Mouse (Mus musculus) hindbrain, embryonic 13.5 days (tissue): ENCODE measurements around the gene 5730522E02Rik. TPM values are rescaled to one million over a fixed set of nuclear protein-coding genes. Genes with fewer than 3 reads are reported as not detected.

Source experiments
- ATAC-seq: fragments of 200-750 bp; cut with Nextera tagmentation; 2 replicates; pipeline ENCODE4 v1.8.0; 2017; ENCODE audit warnings: moderate TSS enrichment; ENCODE audit not compliant: low FRiP score
- H3K27ac ChIP-seq: fragments of 300-500 bp; sonication (generic); 2 replicates; pipeline ENCODE4 v1.5.1; 2015; ENCODE audit warnings: inconsistent platforms, mild to moderate bottlenecking, moderate library complexity
- H3K27me3 ChIP-seq: fragments of 300-500 bp; sonication (generic); 2 replicates; pipeline ENCODE4 v1.6.1; 2015; ENCODE audit warnings: mild to moderate bottlenecking, inconsistent platforms
- H3K36me3 ChIP-seq: fragments of 300-500 bp; sonication (generic); 2 replicates; pipeline ENCODE4 v1.6.1; 2015; ENCODE audit warnings: mild to moderate bottlenecking, inconsistent platforms
- H3K4me1 ChIP-seq: fragments of 300-500 bp; sonication (generic); replicated peaks from 2 replicates; pipeline ENCODE4 v1.6.1; 2015; ENCODE audit warnings: inconsistent platforms
- H3K4me2 ChIP-seq: fragments of 300-500 bp; sonication (generic); 2 replicates; pipeline ENCODE4 v1.6.1; 2015; ENCODE audit warnings: inconsistent platforms, mild to moderate bottlenecking, moderate library complexity
- H3K4me3 ChIP-seq: fragments of 300-500 bp; sonication (generic); 2 replicates; pipeline ENCODE4 v1.5.1; 2015; ENCODE audit warnings: mild to moderate bottlenecking, inconsistent platforms
- H3K9ac ChIP-seq: fragments of 300-500 bp; sonication (generic); 2 replicates; pipeline ENCODE4 v1.6.1; 2015; ENCODE audit warnings: mild to moderate bottlenecking, inconsistent platforms
- H3K9me3 ChIP-seq: fragments of 300-500 bp; sonication (generic); 2 replicates; pipeline ENCODE4 v1.6.1; 2016; ENCODE audit warnings: inconsistent platforms
- WGBS: fragments of 180-500 bp; shearing (Covaris S2); methylation state at CpG from one replicate; pipeline ENCODE4 v1.1.7; 2015; 5-methylcytosine and 5-hydroxymethylcytosine counted together
- polyA plus RNA-seq: library from polyadenylated mRNA; unstranded; fragments of >200 nt; fragmentation: Nextera tagmentation; extraction: Ambion mirVana; gene quantifications from 2 replicates; pipeline ENCODE4 v1.2.1, GENCODE M21; 2015

5730522E02Rik gene
- polyA plus RNA-seq, 1 experiment from 2014 or later = 15.7 TPM

DNA sequence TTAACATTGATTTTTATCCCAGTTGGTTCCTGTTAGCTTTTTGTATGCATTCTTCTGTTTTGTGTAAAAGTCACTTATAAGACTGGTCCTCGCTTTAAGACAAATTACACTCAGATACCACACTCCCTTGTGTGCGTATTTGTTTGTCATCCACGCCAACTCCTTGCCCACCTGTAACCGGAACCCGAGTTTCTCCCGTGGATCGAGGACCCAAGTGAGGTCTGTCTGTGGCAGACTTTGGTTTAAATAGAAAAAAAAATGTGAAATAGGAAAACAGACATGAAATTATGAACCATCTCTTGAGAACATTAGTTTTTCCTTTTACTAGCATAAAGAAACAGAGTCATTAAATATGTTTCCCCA, 43.0 kb downstream of the 5730522E02Rik start:
- ATAC-seq = no peak
- no peaks in the 10 kb centered on the region for H3K36me3 ChIP-seq
- H3K4me1 ChIP-seq = no peaks in the 10 kb centered on the region
- 96% methylated on average over 7 of the region's 7 CpGs for WGBS
- no peaks in the 10 kb centered on the region for H3K9me3 ChIP-seq
- H3K27me3 ChIP-seq = no peaks in the 10 kb centered on the region
- H3K9ac ChIP-seq = no peak overlapping the region
- no peak overlapping the region for H3K4me2 ChIP-seq
- no peak overlapping the region for H3K4me3 ChIP-seq
- H3K27ac ChIP-seq = no peak overlapping the region

DNA sequence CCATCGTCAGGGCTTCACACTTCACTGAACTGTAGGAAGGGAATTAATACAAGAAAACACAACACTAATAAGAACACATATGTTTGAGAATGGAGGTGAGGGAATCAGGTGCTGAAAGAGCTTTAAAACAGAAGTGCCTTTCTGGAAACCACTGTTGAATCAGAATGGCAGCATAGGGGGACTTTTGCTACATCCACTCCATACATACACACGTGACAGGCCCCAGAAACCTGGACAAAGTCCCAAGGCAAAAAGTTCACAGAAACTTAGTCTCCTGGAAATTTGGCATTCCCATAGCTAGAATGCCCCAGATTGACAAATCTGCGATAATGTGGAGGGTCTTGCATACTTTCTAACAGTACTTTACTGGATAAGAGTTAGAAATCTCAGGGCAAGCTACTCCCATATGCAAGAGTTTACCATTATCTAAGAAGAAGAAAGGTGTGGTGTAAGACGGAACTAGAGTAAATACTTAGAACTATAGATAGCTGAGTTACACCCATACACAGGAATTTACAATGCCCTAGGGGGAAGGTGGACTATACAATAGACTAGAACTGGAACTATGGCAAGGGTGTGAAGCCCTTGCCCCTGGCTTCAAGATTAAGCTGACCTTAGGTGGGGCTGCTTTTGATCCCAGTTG, 43.5 kb downstream of the 5730522E02Rik start:
- Histone ChIP-seq H3K9ac (no peak overlapping the region), H3K27me3 (no peaks in the 10 kb centered on the region), H3K4me3 (no peak overlapping the region), H3K4me2 (no peak overlapping the region), H3K27ac (no peak overlapping the region), H3K36me3 (no peaks in the 10 kb centered on the region), H3K9me3 (no peaks in the 10 kb centered on the region), H3K4me1 (no peaks in the 10 kb centered on the region)
- 85% methylated on average over 4 of the region's 4 CpGs for WGBS
- no peak for ATAC-seq

DNA sequence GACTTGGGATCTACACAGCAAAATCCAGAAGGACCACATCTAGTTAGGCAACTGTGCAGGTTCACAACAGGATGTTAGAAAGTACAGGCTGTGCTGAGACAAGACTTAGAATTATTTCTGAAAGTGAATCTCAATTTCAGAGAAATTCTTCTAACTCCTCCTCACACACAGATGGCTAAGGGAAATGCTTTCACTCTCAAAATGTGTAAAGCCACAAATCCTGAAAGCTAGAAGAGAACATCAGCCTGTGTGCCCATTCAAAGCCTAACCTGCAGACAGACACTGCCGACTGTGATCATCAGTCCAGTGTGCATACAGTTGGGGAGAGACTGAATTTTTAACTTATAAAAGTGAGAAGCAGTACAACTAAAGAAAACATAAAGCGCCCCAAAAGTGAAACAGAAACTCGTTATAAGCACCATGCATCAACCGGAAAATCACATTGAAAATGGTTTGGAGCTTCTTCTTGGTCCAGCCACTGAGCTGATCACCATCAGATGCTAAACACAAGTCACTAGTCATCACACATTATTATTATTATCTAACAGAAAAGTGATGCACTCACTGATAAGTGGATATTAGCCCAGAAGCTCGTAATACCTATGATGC, 45.8 kb downstream of the 5730522E02Rik start:
- H3K9me3 ChIP-seq = no peaks in the 10 kb centered on the region
- ATAC-seq = no peak
- no peaks in the 10 kb centered on the region for H3K27me3 ChIP-seq
- no peaks in the 10 kb centered on the region for H3K4me1 ChIP-seq
- H3K4me3 ChIP-seq = no peak overlapping the region
- no peak overlapping the region for H3K4me2 ChIP-seq
- 92% methylated on average over 5 of the region's 5 CpGs for WGBS
- no peaks in the 10 kb centered on the region for H3K36me3 ChIP-seq
- no peak overlapping the region for H3K27ac ChIP-seq
- H3K9ac ChIP-seq = no peak overlapping the region

DNA sequence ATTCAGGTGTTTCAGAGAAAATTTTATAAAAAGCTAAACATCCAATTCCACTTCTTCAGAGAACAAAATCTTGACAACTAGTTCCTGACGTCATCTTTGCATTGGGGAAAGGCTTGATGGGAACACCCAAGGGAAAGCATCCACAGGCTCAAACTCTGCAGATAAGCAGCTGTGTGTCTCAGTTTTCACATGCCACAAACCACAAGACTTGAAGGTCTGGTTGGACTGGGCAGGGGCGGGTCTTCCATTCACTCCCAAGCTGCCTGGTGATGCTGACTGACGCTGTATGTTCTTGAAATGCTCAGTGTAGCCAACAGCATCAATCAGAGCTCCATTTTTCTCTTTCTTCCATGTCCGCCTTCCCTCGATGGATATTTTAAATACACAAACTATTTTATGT, 49.2 kb downstream of the 5730522E02Rik start:
- Histone ChIP-seq H3K27me3 (no peaks in the 10 kb centered on the region), H3K9ac (no peak overlapping the region), H3K27ac (no peak overlapping the region), H3K4me1 (no peaks in the 10 kb centered on the region), H3K4me2 (no peak overlapping the region), H3K9me3 (no peaks in the 10 kb centered on the region), H3K4me3 (no peak overlapping the region), H3K36me3 (no peaks in the 10 kb centered on the region)
- no peak for ATAC-seq
- WGBS = 82% methylated on average over 5 of the region's 5 CpGs

DNA sequence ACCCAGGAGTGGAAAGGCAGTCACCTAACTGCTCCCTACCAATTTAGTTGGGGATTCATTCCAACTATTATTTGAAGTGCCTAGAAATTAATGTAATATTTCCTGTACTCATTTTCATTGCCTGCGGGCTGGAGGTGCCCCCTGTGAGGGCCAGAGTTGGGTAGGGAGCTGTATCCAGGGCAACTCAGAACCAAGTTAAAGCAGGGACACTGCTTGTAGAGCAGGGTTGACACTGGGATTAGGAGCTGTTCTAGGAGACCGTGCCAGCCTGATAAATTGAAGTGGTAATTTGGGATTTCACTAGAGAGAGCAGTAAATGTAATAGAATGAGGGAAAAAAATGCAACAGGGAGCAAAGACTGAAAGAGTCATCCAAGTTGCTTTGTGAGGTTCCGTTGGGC, 51.5 kb downstream of the 5730522E02Rik start:
- WGBS = 50% methylated on average over 3 of the region's 3 CpGs

DNA sequence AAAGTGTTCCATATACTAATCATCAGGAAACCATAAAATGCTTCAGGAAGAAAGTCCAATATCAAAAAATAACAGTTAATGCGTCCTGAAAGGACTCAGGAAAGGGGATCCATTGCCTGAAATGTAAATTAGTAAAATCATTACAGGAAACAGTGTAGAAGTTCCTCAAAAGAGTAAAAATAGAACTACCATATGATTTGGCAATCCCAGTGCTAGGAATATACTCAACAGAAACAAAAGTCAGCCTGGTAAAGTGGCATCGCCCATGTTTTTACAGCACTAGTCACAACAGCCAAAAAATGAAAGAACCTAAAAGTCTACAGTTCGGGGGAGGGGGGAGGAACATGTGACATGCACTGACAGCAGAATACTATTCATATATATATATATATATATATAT, 70.5 kb downstream of the 5730522E02Rik start:
- H3K27ac ChIP-seq = no peak overlapping the region
- no peak overlapping the region for H3K4me2 ChIP-seq
- WGBS = 84% methylated on average over 3 of the region's 3 CpGs
- H3K27me3 ChIP-seq = no peaks in the 10 kb centered on the region
- H3K4me3 ChIP-seq = no peak overlapping the region
- no peaks in the 10 kb centered on the region for H3K4me1 ChIP-seq
- no peaks in the 10 kb centered on the region for H3K9me3 ChIP-seq
- ATAC-seq = no peak
- no peak overlapping the region for H3K9ac ChIP-seq
- no peaks in the 10 kb centered on the region for H3K36me3 ChIP-seq

More for the DNA sequence above, 51.5 kb downstream of the 5730522E02Rik start:
- H3K36me3 ChIP-seq = no peaks in the 10 kb centered on the region
- H3K4me3 ChIP-seq = no peak overlapping the region
- H3K4me2 ChIP-seq = no peak overlapping the region
- no peak overlapping the region for H3K27ac ChIP-seq
- no peaks in the 10 kb centered on the region for H3K4me1 ChIP-seq
- no peaks in the 10 kb centered on the region for H3K27me3 ChIP-seq
- ATAC-seq = no peak
- no peaks in the 10 kb centered on the region for H3K9me3 ChIP-seq
- H3K9ac ChIP-seq = no peak overlapping the region

DNA sequence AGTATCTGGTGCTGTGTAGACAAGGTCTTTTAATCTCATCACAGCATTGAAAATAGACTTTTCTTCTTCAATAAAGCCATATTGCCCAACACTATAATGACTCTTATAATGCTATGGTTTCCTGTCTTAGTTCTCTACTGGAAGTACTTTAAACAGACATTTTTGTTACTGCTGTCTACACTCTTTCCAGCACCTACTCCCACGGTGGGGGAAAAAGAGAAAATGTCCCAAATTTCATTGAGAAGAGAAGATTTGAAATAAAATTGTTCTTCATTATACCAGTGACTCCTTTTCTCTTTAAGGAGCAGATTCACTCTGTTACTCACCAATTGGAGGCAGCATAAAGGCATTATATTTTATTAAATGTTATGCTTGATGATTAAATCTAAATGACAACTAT, 72.5 kb downstream of the 5730522E02Rik start:
- H3K9me3 ChIP-seq = no peaks in the 10 kb centered on the region
- H3K9ac ChIP-seq = no peak overlapping the region
- no peaks in the 10 kb centered on the region for H3K36me3 ChIP-seq
- WGBS = 96% methylated on average over 1 of the region's 1 CpGs
- H3K4me3 ChIP-seq = no peak overlapping the region
- H3K27ac ChIP-seq = no peak overlapping the region
- H3K27me3 ChIP-seq = no peaks in the 10 kb centered on the region
- no peak for ATAC-seq
- H3K4me1 ChIP-seq = no peaks in the 10 kb centered on the region
- no peak overlapping the region for H3K4me2 ChIP-seq

DNA sequence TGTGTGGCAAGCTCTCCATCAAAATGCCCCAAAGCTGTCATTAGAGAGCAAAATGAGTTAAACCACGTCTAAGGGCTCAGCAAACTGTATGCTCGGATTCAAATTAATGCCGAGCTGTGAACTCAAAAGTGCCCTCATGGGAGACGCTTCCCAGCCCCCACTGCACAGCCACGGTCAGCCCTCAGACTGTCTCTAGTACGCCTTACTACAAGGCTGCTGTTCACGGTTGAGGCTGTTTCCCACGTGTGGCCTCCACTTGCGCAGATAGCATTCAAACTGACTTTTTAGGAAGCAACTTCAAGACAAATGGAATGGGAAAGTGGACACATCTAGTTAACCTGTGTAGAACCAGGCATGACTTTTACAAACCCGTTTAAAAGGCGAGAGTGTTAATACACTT, 79.7 kb downstream of the 5730522E02Rik start:
- no peak overlapping the region for H3K4me3 ChIP-seq
- H3K27ac ChIP-seq = no peak overlapping the region
- no peak overlapping the region for H3K9ac ChIP-seq
- no peaks in the 10 kb centered on the region for H3K27me3 ChIP-seq
- H3K9me3 ChIP-seq = no peaks in the 10 kb centered on the region
- ATAC-seq = no peak
- 40% methylated on average over 11 of the region's 11 CpGs for WGBS
- H3K4me2 ChIP-seq = no peak overlapping the region
- H3K36me3 ChIP-seq = no peaks in the 10 kb centered on the region
- peaks cover 7% of the 10 kb centered on the region for H3K4me1 ChIP-seq

DNA sequence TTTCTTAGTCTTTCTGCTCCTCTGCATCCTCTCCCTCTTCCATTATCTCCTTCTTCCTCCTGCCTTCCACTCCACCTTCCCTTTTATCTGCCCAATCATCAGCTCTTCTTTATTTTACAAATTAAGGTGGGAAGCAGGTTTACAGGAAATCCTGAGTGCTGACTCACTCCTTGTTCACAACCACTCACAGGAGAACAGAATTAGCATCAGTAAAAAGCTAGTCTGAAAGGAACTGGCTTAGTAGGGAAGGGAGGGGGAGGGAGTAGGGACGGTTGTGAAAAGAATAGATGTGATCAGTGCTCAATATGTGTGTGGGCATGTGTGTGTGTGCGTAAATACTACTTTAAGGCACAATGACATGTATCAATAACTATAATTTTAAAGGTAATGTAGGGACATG, 81.5 kb downstream of the 5730522E02Rik start:
- no peaks in the 10 kb centered on the region for H3K27me3 ChIP-seq
- H3K9me3 ChIP-seq = no peaks in the 10 kb centered on the region
- no peaks in the 10 kb centered on the region for H3K36me3 ChIP-seq
- no peak for ATAC-seq
- WGBS = 47% methylated on average over 2 of the region's 2 CpGs
- no peak overlapping the region for H3K9ac ChIP-seq
- H3K4me1 ChIP-seq = peaks cover 7% of the 10 kb centered on the region
- no peak overlapping the region for H3K4me2 ChIP-seq
- no peak overlapping the region for H3K4me3 ChIP-seq
- no peak overlapping the region for H3K27ac ChIP-seq

DNA sequence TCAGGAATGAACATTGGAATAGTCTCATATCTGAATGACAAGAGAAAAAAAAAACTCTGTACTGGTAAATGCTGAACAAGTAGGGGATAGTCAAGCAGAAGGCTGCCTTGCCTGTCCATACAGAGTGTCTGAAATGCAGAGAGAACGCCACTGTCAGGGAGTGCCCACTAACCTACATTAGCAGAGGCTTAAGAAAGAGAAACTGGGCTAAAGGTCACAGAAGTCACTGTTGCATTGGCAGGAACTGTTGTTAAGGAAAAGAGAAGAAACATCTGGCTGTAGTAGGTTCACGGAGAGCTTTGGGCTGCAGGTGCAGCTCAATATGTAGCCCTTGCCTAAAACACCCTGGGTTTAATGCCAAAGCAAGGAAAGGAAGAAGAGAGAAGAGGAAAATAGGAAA, 82.2 kb downstream of the 5730522E02Rik start:
- 61% methylated on average over 2 of the region's 2 CpGs for WGBS
- no peaks in the 10 kb centered on the region for H3K36me3 ChIP-seq
- no peaks in the 10 kb centered on the region for H3K9me3 ChIP-seq
- H3K27ac ChIP-seq = no peak overlapping the region
- H3K4me3 ChIP-seq = no peak overlapping the region
- H3K9ac ChIP-seq = no peak overlapping the region
- ATAC-seq = no peak
- H3K27me3 ChIP-seq = no peaks in the 10 kb centered on the region
- no peak overlapping the region for H3K4me2 ChIP-seq
- H3K4me1 ChIP-seq = peaks cover 7% of the 10 kb centered on the region

DNA sequence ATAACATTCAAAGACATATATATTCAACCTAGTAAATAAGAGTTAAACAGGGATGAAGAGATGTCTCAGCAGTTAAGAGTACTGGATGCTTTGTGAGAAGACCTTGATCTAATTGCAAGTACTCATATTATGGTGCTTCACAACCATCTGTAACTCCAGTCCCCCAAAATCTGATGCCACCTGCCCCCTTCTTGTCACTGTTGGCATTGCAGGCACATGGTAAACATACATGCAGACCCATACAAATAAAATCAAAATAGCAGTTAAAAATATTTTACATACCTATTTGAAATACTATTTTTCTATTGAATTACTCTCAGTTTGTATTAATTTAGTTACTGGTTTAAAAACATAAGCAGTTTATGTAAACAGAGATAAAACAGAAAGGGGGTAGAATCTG, 84.6 kb downstream of the 5730522E02Rik start:
- Histone ChIP-seq H3K9me3 (no peaks in the 10 kb centered on the region), H3K36me3 (no peaks in the 10 kb centered on the region), H3K27ac (no peak overlapping the region), H3K27me3 (no peaks in the 10 kb centered on the region), H3K9ac (no peak overlapping the region), H3K4me2 (no peak overlapping the region), H3K4me1 (peaks cover 14% of the 10 kb centered on the region), H3K4me3 (no peak overlapping the region)
- ATAC-seq = no peak

DNA sequence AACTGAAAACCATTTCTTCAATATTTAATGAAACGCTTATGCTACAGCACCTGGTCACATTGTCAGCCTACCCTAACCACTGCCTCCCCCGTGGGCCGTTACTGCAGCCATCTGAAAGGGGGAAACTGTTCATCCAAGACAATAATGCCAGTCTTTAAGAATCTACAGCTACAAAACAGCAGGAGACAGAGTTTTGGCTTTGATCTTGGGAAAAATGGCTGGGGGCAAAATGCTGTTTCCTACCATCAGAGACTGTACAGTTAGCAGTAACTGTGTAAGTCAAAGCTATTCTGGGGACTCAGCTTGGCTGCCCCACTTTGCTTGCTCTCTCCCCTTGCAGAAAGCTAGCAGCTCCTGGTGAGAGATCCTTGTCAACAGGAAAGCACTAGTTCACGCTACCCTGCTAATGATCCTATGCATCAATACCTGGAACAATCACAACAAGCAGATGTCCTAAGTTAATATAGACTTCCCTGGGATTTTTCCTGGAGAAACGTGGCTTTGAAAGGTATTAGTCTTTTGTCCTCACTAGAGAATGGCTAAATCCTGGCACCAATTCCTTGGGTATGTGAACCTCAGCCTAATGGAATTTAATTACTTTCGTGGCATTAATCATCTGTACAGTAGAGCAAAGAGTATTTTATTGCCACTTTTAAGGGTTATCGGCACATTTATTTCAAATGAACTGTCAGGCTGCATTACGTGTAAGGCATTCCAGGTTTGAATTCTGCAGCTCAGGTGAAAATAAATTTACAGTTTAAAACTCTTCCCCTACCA, 89.6 kb downstream of the 5730522E02Rik start:
- 0 out of 2 replicates have a peak overlapping the region, but pooled peaks have one; percentile 13 for H3K4me2 ChIP-seq
- peak; percentile 81 for ATAC-seq

DNA sequence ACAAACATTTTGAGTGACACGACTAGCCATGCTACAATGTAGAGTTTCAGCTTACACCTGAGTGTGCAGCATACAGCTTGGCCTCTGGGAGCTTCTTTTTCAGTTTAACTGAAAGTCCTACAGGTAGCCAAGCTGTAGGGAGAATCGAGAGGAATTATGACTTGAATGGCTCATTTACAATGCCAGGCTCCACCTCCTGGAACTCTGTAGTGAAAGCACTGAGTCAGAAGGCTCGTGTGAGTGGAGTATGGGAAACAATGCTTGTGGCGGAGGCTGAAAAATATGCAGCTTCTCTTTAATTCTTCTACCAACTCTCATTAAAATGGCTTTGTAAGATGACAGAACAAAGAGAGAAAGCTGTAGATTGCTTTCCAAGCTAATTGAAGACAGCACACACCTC, 92.9 kb downstream of the 5730522E02Rik start:
- 51% methylated on average over 4 of the region's 4 CpGs for WGBS
- no peak overlapping the region for H3K27ac ChIP-seq
- H3K4me1 ChIP-seq = peaks cover 14% of the 10 kb centered on the region

More for the DNA sequence above, 89.6 kb downstream of the 5730522E02Rik start:
- H3K4me3 ChIP-seq = no peak overlapping the region
- no peaks in the 10 kb centered on the region for H3K36me3 ChIP-seq
- peak overlapping the region; percentile 73 for H3K27ac ChIP-seq
- no peak overlapping the region for H3K9ac ChIP-seq
- no peaks in the 10 kb centered on the region for H3K9me3 ChIP-seq
- H3K4me1 ChIP-seq = peaks cover 14% of the 10 kb centered on the region
- H3K27me3 ChIP-seq = no peaks in the 10 kb centered on the region
- WGBS = 46% methylated on average over 8 of the region's 8 CpGs

More for the DNA sequence above, 92.9 kb downstream of the 5730522E02Rik start:
- Histone ChIP-seq H3K4me2 (no peak overlapping the region), H3K4me3 (no peak overlapping the region), H3K27me3 (no peaks in the 10 kb centered on the region), H3K36me3 (no peaks in the 10 kb centered on the region), H3K9me3 (no peaks in the 10 kb centered on the region), H3K9ac (no peak overlapping the region)
- no peak for ATAC-seq
